Mouse (Mus musculus): Measurements from ENCODE around the gene Tbc1d14. TPM values are rescaled to one million over a fixed set of nuclear protein-coding genes. Genes with fewer than 3 reads are reported as not detected.

The Tbc1d14 gene
- polyA plus RNA-seq, 1 experiment from 2014 or later = 67.0 TPM

DNA sequence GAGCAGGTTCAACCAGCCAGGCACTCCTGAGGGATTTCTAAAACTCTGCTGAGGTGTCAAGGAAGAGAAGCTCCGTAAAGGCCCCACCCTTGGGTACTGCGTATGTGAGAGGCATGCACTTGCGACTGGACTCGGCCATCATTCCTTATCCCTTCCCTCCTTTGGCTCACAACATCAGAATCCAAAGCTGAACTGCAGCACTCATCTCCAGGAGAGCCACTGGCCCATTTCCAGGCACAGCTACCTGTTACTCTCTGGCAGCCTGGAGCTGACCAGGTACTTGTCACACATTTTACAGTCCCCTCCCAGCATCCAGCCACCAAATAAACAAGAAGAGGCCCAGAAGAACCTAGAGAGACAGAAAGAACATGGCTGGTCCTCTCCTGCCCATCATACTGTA is 40.7 kb downstream of the Tbc1d14 start:
- no peaks in the 10 kb centered on the region for H3K9me3 ChIP-seq (replicated peaks)
- no peak for ATAC-seq
- no peak overlapping the region for H3K27ac ChIP-seq
- H3K4me1 ChIP-seq = peaks cover 15% of the 10 kb centered on the region
- H3K27me3 ChIP-seq = no peaks in the 10 kb centered on the region
- H3K4me3 ChIP-seq = no peak overlapping the region
- no peak overlapping the region for H3K4me2 ChIP-seq
- no peak overlapping the region for H3K9ac ChIP-seq
- WGBS = 95% methylated on average over 4 of the region's 4 CpGs
- H3K36me3 ChIP-seq (ENCODE audit: poor library complexity, severe bottlenecking) = no peaks in the 10 kb centered on the region

DNA sequence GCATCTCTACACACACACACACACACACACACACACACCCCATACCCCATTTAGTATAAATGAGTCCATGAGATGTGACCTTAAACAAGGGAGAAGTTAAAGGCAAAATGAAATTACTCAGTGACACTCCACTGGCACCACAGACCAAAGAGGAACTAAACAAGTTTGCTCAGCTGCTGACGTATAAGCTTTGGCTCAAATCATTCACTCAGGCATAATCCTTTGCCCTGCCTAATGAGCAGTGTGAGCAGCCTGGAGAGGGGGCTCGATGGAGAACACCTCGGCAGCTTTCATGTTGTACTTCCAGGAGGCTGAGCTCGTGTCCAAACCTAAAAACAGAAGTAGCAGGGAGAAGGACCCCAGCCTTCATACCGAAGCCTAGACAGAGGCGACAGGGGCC is 43.8 kb downstream of the Tbc1d14 start:
- Histone ChIP-seq H3K36me3 (ENCODE audit: poor library complexity, severe bottlenecking) (no peaks in the 10 kb centered on the region), H3K9ac (no peak overlapping the region), H3K4me1 (0 out of 2 replicates have a peak, but pooled peaks cover 5% of the 10 kb centered on the region), H3K27ac (no peak overlapping the region), H3K4me3 (no peak overlapping the region), H3K4me2 (no peak overlapping the region), H3K27me3 (no peaks in the 10 kb centered on the region), H3K9me3 (replicated peaks) (no peaks in the 10 kb centered on the region)
- 44% methylated on average over 6 of the region's 6 CpGs for WGBS
- ATAC-seq = no peak

DNA sequence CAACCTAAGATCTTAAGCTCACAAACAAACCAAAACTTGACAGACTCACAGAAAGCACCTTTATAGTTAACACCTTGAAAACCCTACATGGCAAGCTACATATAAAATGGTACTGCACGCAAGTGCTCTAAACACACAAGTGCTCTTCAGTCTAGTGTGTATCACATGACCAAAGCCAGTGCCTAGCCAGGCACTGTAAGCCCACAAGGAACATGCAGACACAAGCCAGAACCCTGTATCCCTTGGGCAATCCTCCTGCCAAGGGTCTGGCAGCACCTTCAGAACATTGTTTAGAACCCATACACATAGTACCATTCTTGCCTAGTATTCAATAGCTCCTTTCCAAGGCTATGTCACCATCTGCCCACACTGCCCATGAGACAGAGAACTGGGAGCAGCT is 48.3 kb downstream of the Tbc1d14 start:
- Histone ChIP-seq H3K4me3 (no peak overlapping the region), H3K36me3 (ENCODE audit: poor library complexity, severe bottlenecking) (no peaks in the 10 kb centered on the region), H3K4me2 (no peak overlapping the region), H3K27ac (no peak overlapping the region), H3K9me3 (replicated peaks) (no peaks in the 10 kb centered on the region), H3K4me1 (0 out of 2 replicates have a peak, but pooled peaks cover 5% of the 10 kb centered on the region), H3K27me3 (no peaks in the 10 kb centered on the region), H3K9ac (no peak overlapping the region)
- WGBS = 92% methylated on average over 1 of the region's 1 CpGs
- no peak for ATAC-seq

DNA sequence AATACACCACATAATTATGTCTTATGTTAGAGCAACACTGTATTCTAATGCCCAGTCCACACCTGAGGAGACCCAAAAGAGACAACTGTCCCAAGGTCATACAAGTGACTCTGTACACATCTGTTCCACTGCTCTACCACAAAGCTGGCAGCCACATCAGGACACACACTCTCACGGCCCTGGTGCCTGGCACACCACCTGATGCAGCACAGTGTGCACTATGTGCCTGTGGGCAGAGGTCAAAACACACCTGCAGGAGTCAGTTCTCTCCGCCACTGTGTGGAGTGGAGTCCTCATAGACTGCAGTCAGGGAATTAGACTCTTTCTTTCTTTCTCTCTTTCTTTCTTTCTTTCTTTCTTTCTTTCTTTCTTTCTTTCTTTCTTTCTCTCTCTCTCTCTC is 52.1 kb downstream of the Tbc1d14 start:
- H3K9ac ChIP-seq = no peak overlapping the region
- H3K4me2 ChIP-seq = no peak overlapping the region
- no peak overlapping the region for H3K4me3 ChIP-seq
- no peaks in the 10 kb centered on the region for H3K4me1 ChIP-seq
- no peaks in the 10 kb centered on the region for H3K36me3 ChIP-seq (ENCODE audit: poor library complexity, severe bottlenecking)
- no peak overlapping the region for H3K27ac ChIP-seq
- no peaks in the 10 kb centered on the region for H3K27me3 ChIP-seq
- 91% methylated on average over 2 of the region's 2 CpGs for WGBS
- no peaks in the 10 kb centered on the region for H3K9me3 ChIP-seq (replicated peaks)
- ATAC-seq = no peak

DNA sequence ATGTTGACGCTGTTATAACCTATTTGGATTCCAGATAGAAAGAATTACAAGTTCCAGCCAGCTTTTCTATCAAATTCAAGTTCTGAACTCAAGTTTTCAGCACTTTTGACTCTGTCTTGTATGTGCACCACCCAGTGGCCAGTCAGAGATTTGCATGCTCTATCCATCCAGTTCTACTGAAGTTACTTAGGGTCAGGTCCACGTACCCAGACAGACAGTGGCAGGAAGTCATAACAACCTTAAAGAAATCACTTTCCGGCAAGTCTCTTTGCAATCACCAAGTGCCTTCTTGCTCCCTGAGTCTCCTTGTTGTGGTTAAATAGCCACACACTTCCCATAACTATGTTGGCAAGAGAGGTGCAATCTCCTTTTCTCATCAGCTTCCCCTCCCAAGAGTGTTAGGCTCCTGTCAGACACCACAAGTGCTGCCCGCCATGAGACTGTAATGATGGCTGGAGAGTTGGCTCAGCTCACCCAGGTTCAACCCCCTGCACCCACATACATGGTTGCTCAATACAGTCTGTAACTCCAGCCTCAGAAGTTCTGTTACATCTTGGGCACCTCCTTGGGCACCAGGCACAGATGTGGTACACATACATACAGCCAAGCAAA is 54.4 kb downstream of the Tbc1d14 start:
- Histone ChIP-seq H3K4me1 (no peaks in the 10 kb centered on the region), H3K9ac (no peak overlapping the region), H3K4me2 (no peak overlapping the region), H3K4me3 (no peak overlapping the region), H3K9me3 (replicated peaks) (no peaks in the 10 kb centered on the region), H3K27me3 (no peaks in the 10 kb centered on the region), H3K36me3 (ENCODE audit: poor library complexity, severe bottlenecking) (no peaks in the 10 kb centered on the region), H3K27ac (no peak overlapping the region)
- ATAC-seq = no peak
- WGBS = 48% methylated on average over 4 of the region's 4 CpGs

DNA sequence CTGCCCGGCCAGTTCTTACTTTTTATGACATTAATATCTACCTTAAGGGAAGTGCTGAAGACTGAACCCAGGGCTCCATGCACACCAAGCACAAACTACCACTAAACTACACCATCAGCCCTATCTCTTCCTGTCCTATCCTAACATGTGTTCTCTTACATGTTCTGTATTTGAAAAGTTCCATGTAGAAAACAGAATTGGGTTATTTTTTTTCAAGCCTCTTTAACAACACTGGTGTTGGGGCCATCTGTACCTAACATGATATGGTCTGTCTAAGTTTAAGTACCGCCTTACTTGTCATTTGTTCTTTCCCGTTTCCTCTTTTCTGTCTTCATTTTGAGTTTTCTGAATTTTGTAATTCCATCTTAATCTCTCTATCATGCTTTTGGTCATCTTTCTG is 56.7 kb downstream of the Tbc1d14 start:
- H3K4me2 ChIP-seq = no peak overlapping the region

DNA sequence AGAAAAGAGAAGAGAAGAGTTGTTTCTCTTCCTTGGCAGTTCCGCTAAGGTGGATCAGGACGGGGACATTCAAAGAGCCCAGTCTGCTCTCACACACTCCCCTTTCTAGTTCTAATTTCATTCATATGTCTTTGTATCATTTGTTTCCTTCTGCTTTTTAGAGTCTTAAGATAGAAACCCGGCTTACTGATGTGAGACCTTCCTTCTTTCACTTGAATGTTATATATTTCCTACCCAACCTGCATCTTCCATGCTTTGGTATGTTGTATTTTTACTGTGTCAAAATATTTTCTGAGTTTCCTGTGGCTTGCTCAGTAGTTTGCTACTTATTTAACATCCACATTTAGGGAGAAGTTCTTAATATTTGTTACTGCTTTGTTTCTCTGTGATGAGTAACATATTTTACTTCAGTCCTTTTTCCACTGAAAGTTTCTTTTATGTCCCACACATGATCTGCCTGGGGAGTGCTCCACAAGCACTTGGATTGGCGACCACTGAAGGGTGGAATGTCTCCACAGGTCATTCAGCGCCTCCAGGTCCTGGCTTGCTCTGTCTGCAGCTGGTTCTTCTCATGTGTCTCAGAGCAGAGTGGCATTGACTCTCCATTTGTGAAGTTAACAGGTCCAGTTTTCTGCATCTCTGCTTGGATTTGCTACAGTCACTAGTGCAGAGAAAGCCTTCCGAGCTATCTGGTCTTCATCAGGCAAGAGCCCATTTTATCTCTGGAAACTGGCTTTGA is 57.5 kb downstream of the Tbc1d14 start:
- no peaks in the 10 kb centered on the region for H3K27me3 ChIP-seq
- no peak overlapping the region for H3K4me3 ChIP-seq
- no peak overlapping the region for H3K9ac ChIP-seq
- H3K4me1 ChIP-seq = no peaks in the 10 kb centered on the region
- H3K4me2 ChIP-seq = no peak overlapping the region
- no peak for ATAC-seq
- no peaks in the 10 kb centered on the region for H3K36me3 ChIP-seq (ENCODE audit: poor library complexity, severe bottlenecking)
- H3K9me3 ChIP-seq (replicated peaks) = no peaks in the 10 kb centered on the region
- H3K27ac ChIP-seq = no peak overlapping the region
- 92% methylated on average over 6 of the region's 6 CpGs for WGBS

More for the DNA sequence above, 56.7 kb downstream of the Tbc1d14 start:
- Histone ChIP-seq H3K4me3 (no peak overlapping the region), H3K9ac (no peak overlapping the region), H3K9me3 (replicated peaks) (no peaks in the 10 kb centered on the region), H3K36me3 (ENCODE audit: poor library complexity, severe bottlenecking) (no peaks in the 10 kb centered on the region), H3K27me3 (no peaks in the 10 kb centered on the region), H3K27ac (no peak overlapping the region), H3K4me1 (no peaks in the 10 kb centered on the region)
- no peak for ATAC-seq
- 88% methylated on average over 3 of the region's 3 CpGs for WGBS

DNA sequence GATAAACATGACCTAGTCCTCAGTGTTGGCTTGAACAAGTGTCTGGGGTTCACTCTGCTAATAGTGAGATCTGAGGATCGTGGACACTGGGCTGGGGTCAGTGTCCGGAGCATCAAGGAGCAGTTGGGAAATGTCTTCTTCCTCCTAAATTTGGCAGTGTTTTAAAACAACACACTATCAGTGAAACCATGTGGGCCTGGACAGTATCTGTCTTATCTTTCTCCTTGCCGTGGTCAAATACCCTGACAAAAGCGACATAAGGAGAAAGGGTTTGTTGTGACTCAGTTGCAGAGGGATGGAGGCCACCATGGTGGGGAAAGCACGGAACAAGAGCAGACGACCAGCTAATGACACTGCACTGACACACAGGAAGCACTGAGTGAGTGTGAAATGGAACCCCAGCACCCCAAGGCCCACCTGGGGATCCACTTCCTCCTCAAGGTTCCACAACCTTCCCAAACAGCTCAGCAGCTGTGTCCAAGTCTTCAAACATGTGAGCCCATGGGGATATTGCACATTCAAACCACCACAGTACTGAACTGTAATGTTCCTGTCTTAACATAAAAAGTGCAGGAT is 58.5 kb downstream of the Tbc1d14 start:
- WGBS = 89% methylated on average over 6 of the region's 6 CpGs
- H3K36me3 ChIP-seq (ENCODE audit: poor library complexity, severe bottlenecking) = no peaks in the 10 kb centered on the region
- no peak overlapping the region for H3K4me2 ChIP-seq

DNA sequence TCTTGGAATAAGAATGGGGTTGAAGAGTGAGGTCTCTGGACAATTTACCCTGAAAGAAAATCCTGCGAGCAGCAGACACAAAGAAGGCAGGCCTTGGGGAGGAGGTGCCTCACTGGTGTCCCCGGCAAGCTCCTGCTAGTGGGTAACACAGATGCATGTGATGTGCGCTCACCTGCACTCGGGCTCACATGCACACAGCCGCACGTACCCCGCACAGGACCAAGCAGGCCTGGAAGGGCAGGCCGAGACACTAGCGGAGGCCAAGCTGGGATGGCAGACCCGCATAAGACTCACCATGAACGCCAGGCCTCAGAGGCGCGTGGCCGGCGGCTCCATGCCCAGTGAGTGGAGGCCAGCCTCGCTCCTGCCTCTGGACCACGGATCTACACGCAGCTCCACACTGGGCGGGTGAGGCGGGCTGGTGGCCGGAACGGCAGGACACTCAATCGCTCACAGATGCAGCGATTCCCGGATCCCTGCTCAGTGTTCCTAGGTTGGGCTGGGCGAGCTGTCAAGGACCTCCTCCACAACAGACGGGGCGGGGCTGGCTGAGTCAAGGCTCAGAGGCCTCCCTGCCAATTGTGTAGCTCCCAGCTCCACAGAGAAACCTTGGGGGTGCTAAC is 62.8 kb downstream of the Tbc1d14 start:
- Histone ChIP-seq H3K9me3 (replicated peaks) (no peaks in the 10 kb centered on the region), H3K9ac (peak overlapping the region; percentile 78), H3K36me3 (ENCODE audit: poor library complexity, severe bottlenecking) (peaks cover under 1% of the 10 kb centered on the region; the same call in 1 of the 2 replicates), H3K27ac (peak overlapping the region; percentile 70), H3K4me3 (peak overlapping the region; percentile 58), H3K27me3 (no peaks in the 10 kb centered on the region), H3K4me2 (peak overlapping the region; percentile 90), H3K4me1 (peaks cover 30% of the 10 kb centered on the region)
- WGBS = under 1% methylated on average over 28 of the region's 28 CpGs
- peak; percentile 97 for ATAC-seq

More for the DNA sequence above, 58.5 kb downstream of the Tbc1d14 start:
- no peak for ATAC-seq
- H3K9me3 ChIP-seq (replicated peaks) = no peaks in the 10 kb centered on the region
- no peak overlapping the region for H3K4me3 ChIP-seq
- H3K27me3 ChIP-seq = no peaks in the 10 kb centered on the region
- peaks cover 4% of the 10 kb centered on the region for H3K4me1 ChIP-seq
- no peak overlapping the region for H3K9ac ChIP-seq
- H3K27ac ChIP-seq = no peak overlapping the region

DNA sequence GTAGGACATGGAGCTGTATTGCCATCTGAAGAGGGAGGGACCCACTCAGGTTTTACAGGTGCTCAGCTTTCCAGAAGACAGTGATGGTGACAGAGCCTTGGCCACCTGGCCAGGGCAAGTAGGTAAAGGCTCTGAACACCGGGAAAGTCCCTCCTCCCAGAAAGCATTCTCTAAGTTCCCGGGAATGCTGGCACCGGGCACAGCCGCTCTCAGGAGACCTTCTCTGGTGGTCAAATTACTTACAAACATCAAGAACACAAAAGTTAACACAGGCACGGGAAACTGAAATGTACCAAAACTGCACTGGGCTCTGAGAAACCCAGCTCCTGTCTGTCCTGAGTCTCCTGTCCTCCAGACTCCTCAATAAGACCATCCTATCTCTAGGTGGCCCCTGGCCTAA is 63.4 kb downstream of the Tbc1d14 start:
- peak overlapping the region; percentile 58 for H3K4me3 ChIP-seq
- ATAC-seq = no peak
- WGBS = 10% methylated on average over 5 of the region's 5 CpGs
- peaks cover 30% of the 10 kb centered on the region for H3K4me1 ChIP-seq
- peak overlapping the region; percentile 70; the same call in 1 of the 2 replicates for H3K27ac ChIP-seq
- H3K9ac ChIP-seq = peak overlapping the region; percentile 78
- H3K36me3 ChIP-seq (ENCODE audit: poor library complexity, severe bottlenecking) = peaks cover 6% of the 10 kb centered on the region
- no peaks in the 10 kb centered on the region for H3K9me3 ChIP-seq (replicated peaks)
- no peaks in the 10 kb centered on the region for H3K27me3 ChIP-seq
- peak overlapping the region; percentile 90 for H3K4me2 ChIP-seq

DNA sequence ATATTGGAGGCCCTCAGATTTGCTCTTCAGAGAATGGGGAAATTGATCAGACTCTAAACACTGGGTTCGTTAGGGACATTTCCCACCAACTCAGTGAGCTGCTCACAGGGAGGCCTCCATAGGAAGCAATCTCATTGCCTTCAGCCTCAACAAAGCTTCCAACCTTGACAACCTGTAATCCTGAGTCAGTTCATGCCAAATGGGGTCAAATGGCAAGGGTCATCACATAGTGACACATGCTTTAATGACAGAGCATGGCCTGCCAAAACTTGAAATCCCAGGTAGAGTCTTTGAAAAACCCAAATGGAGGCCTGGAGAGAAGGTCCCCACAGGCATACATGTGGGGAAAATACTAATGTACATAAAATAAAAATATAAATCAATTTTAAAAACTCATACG is 66.2 kb downstream of the Tbc1d14 start:
- H3K27ac ChIP-seq = no peak overlapping the region
- peaks cover 30% of the 10 kb centered on the region for H3K4me1 ChIP-seq
- H3K9ac ChIP-seq = no peak overlapping the region
- no peak for ATAC-seq
- H3K36me3 ChIP-seq (ENCODE audit: poor library complexity, severe bottlenecking) = peaks cover 30% of the 10 kb centered on the region
- H3K27me3 ChIP-seq = no peaks in the 10 kb centered on the region
- no peaks in the 10 kb centered on the region for H3K9me3 ChIP-seq (replicated peaks)
- H3K4me2 ChIP-seq = no peak overlapping the region
- WGBS = 65% methylated on average over 2 of the region's 2 CpGs
- H3K4me3 ChIP-seq = no peak overlapping the region

DNA sequence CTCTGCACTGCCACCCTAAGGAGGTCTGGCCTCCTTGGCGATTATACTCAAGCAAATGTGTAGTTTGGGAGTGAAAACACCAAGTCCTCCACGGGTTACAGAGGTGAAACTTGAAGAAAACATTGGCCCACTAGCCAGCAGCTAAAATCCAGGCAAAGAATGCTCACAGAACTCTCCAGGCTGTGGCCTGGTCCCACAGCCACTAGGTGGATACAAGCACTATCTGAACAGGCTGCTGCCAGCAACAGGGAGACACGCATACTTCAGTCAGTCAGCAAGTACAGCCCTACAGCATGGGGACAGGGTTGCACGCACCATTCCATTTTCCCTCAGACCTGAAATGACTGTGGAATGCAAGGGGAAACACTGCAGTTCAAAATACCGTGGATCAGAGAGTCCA is 66.8 kb downstream of the Tbc1d14 start:
- ATAC-seq = no peak

More for the DNA sequence above, 66.8 kb downstream of the Tbc1d14 start:
- no peak overlapping the region for H3K4me2 ChIP-seq
- H3K27me3 ChIP-seq = no peaks in the 10 kb centered on the region
- peaks cover 37% of the 10 kb centered on the region for H3K36me3 ChIP-seq (ENCODE audit: poor library complexity, severe bottlenecking)
- H3K4me3 ChIP-seq = no peak overlapping the region
- H3K9me3 ChIP-seq (replicated peaks) = no peaks in the 10 kb centered on the region
- 84% methylated on average over 5 of the region's 5 CpGs for WGBS
- peaks cover 30% of the 10 kb centered on the region for H3K4me1 ChIP-seq
- H3K27ac ChIP-seq = no peak overlapping the region
- no peak overlapping the region for H3K9ac ChIP-seq
